Mouse (Mus musculus) hematopoietic stem cell, adult 5-6 weeks (primary cell): ENCODE measurements around the gene AU022751. TPM values are rescaled to one million over a fixed set of nuclear protein-coding genes. Genes with fewer than 3 reads are reported as not detected.
A peak's percentile ranks its signal among the peaks of the same experiment; 100 is the strongest.

ENCODE experiments used
- ATAC-seq, 2 experiments: fragments of 125-278 bp in 1 of 2; replicated peaks in 1 of 2; 2 replicates each; pipeline ENCODE4 v1.8.0; 2016 to 2017; ENCODE audit warnings: inconsistent platforms in 2 of 2, mild to moderate bottlenecking in 2 of 2, moderate number of reproducible peaks in 2 of 2, low read depth in 1 of 2, moderate TSS enrichment in 1 of 2; ENCODE audit not compliant: low FRiP score in 2 of 2, poor library complexity in 2 of 2, severe bottlenecking in 2 of 2, insufficient read depth in 1 of 2, low TSS enrichment in 1 of 2
- total RNA-seq: library from RNA; stranded (forward); fragments of 172-1452, 232-1000 nt; gene quantifications from 2 replicates; pipeline ENCODE4 v1.2.3, GENCODE M21; 2017

The AU022751 gene
- total RNA-seq, result not detected in 2 replicates

- no peak for ATAC-seq
Measured at GRCm38 (mm10) chrX:6082954-6083680, at the start of gene AU022751. Gene AU022751, minus strand, starts transcription at chrX:6083419.

GRCm38 (mm10) chrX:6091996-6092757, 9.0 kb upstream of the AU022751 start:
- no peak for ATAC-seq

DNA sequence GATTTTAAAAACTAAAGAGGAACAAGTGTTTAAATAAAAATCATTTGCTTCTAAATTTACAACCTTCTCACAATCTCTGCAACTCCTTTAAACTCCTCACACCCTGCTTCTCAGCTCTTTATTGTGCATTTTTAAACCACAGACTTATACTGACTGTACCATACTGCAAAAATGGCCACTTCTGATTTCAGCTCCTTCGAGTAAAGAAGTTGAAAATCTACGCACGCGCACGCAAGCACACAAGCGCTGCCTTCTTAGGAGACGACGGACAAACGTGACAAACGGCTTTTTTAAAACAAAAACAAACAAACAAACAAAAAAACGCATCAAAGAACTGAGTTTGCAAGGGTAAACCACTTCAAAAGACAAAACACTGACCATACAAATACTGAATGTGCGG, 8.3 kb upstream of the AU022751 start:
- no peak for ATAC-seq

GRCm38 (mm10) chrX:6061563-6061962, 21.7 kb downstream of the AU022751 start:
- no peak for ATAC-seq

- ATAC-seq, result peak; percentile 42 to 60
Measured at GRCm38 (mm10) chrX:6047936-6048614, 35.1 kb downstream of the AU022751 start.

GRCm38 (mm10) chrX:6047066-6047935, 35.9 kb downstream of the AU022751 start, which contains the start of gene Nudt11:
Gene Nudt11, plus strand, starts transcription at chrX:6047453.
- ATAC-seq, result peak; percentile 48 to 51; a peak in 3 of 4 replicates

Other genes starting within 250 kb of the AU022751 start
- gene Nudt11, start 36.0 kb downstream of the AU022751 start, total RNA-seq, result 0.20 and 0.38 TPM in 2 replicates
- gene Nudt10, start 89.6 kb upstream of the AU022751 start, total RNA-seq, result 0.99 and 1.3 TPM in 2 replicates
- not detected in 2 replicates for gene Bmp15, start 237.3 kb upstream of the AU022751 start, total RNA-seq